Mouse (Mus musculus) right cerebral cortex, postnatal 4 days (tissue): Measurements from ENCODE around the gene Rilp.

Source experiments
- DNase-seq: peaks from one replicate; pipeline ENCODE4 v3.0.0-alpha.2; 2022

Rilp gene

GRCm38 (mm10) chr11:75559870-75560504 is 50.1 kb downstream of the Rilp start:
- DNase-seq = no peak

DNA sequence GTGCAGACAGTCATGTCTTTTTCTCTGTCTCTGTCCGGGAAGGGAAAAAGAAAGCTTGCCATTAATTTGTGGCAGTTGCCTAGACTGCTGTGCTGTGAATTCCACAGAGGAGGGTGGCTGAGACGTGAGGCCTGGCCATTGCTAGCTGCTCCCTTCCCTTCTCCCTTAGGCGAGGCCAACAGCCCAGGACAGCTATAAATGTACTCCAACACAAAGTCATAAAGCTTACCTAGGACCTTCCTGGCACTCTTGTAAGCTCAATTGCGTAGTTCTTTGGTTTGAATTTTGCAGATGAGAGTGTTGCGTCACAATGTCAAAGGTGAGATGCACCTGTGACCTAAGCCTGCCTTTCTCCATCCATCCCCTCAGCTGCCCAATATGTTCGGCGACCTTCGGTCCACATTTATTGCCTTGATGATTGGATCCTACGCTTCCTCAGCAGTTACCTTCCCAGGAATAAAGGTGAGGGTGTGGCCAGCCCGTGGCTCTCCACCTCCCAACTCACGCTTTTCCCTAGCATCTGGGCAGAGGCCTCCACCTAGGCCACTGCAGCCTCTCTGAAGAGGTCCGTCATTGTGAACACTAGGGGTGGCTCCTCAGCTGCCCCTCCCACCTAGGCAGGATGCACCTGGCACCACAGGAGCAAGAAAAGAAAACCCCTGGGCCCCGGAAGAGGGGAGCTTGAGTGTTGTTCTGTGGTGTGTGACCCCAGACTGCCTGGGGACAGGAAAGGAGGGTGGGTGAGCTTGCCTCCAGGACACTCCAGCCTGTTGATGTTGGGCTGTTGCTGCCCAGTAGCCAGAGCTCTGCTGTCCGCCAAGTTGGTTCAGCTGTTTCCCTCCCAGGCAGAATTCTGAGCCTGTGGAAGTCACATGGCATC is 50.9 kb downstream of the Rilp start:
- DNase-seq = no peak

- DNase-seq = no peak
Observed at GRCm38 (mm10) chr11:75561410-75561791, 51.5 kb downstream of the Rilp start.
